Mouse (Mus musculus) cerebellum, adult 9-11 months (tissue): Measurements from ENCODE around the gene Efs.

Experiments used
- DNase-seq: peaks from one replicate; pipeline ENCODE4 v3.0.0; 2022

The Efs gene

DNA sequence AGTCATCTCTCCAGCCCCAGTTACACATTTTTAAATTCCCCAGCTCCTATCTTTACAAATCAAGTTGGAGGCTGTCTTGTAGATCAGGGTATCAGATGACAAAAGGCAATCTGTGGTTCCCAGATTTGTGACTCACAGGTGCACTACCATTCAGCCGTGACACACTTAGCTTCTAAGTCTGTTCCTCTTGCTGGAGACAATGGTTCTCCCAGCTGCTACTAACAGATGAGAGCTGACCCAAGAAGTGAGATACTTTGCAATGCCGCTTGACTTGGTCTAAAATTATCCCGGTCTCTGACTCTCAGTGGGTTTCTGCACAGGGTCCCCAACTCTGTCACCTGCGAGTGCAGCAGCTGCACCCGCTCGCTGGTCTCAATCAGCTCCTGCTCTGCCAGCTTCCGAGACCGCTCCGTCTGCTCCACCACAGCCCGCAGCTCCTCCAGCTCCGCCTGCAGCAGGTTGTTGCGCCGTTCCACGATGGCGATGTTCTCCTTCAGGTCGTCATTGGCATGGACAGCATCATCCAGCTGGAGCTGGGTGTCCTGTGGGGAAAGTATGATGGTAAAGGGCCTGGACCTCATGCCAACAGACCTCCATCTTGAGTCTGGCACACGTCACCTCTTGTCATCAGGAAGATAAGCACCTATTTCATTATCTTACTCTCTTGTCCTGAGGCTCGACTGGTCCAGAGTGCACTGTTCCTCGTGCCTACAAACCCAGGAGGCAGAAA lies 20.2 kb upstream of the Efs start:
- no peak for DNase-seq

DNA sequence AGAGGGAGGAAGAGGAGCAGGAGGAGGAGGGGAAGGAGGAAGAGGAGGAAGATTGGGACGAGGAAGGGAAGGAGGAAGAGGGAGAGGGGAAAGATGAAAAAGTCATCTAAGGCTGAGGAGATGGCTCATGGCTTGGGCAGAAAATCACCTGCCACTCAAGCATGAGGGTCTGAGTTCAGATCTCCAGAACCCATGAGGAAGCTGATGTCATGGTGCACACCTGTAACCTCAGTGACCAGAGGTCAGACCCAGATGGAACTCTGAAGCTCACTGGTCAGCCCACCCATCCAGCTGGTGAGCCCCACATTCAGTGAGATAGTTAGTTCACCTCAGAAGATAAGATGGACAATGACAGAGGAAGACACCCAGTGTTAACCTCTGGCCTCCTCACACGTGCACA lies 19.0 kb upstream of the Efs start:
- no peak for DNase-seq

DNA sequence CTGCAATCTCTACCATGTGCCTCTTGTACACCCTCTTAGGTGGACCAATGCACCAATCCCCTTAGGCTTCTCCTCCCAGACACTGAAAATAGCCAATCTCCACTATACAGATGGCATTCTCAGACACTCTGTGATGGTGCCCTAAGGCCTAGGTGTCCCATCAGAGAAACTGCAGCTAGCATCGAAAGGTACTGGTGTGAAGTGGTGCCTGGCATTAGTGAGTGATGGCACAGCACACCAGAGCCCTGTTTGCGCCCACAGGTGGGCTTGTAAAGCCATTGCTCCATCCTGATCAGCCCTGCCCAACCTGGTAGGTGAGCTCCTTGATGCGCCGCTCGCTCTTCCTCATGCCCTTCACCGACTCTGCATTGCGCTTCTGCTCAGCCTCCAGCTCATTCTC lies 18.0 kb upstream of the Efs start:
- DNase-seq = no peak

DNA sequence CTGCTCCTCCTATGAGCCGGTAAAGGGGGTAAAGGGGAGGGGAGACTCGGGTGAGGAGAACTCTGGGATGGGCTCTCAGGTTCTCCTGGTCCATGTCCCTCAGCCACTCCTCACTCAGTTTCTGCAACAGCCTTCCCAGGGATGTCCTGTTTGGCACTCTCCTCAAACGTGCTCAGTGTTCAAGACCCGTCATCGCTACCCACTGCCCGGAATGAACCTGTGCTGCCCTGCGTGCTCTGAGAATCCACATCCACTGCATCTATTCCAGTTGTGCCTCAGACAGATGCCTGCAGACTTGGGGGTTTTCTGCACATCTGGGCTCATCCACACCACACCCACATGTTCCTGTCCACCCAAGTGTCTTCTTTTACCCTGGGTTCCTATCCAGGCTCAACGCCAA lies 16.6 kb upstream of the Efs start:
- DNase-seq = no peak

DNA sequence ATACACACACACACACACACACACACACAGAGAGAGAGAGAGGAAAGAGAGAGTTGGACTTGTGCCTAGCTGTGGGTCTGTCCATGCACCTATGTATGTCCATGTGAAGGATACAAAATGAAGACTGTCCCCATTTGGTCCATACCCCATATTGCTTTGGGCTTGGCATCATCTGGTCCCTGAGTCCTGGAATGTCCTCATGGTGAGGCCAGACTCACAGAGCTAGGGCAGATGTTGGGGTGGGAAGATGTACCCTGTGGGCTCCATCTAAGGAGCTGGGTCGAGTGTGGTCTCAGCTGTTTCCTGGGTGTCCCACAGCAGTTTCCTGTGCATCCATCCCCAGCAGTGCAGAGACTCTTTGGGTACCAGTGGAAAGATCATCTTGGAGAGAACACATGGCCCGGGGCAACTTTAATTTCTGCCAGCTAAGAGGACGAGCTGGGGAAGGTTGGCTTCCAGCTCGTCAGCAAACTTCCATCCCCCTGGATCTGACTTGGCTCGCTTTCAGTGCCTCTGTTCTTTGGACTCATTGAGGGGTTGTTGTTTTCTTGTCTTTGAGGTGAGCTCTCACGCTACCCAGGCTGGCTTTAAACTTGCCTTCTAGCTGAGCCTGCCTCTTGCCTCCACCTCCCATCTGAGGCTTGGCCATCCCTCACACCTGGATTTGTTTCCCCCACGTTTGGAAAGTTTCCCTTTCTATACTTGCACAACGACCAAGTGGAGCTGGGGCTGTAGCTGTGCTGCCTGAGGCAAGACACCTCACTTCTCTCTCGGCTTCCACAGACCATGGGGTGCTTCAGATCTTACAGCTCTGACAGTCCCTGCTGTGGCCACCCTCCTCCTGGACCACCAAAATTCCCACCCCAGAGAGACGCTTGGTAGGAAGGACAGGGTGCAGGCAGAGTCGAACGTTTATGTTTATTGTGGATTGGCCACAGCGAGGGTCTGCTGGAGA lies 15.4 kb upstream of the Efs start:
- DNase-seq = no peak

DNA sequence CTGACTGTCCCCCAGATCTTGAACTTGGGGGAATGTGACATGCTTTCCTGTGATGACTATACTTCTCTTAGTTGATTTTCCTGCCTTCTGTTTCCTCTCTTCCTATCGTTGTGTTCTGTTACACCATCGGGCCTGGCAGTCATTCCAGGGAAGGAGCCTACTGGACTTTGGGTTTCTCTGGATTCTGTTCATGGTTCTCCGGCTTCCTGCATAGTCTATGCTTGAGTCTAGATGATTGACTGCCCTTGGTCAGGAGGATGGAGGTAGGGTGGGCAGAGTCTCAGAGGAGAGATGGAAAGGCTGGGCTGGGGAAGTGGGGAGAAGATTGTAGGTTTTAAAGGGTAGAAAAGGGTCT lies 14.2 kb upstream of the Efs start:
- no peak for DNase-seq

DNA sequence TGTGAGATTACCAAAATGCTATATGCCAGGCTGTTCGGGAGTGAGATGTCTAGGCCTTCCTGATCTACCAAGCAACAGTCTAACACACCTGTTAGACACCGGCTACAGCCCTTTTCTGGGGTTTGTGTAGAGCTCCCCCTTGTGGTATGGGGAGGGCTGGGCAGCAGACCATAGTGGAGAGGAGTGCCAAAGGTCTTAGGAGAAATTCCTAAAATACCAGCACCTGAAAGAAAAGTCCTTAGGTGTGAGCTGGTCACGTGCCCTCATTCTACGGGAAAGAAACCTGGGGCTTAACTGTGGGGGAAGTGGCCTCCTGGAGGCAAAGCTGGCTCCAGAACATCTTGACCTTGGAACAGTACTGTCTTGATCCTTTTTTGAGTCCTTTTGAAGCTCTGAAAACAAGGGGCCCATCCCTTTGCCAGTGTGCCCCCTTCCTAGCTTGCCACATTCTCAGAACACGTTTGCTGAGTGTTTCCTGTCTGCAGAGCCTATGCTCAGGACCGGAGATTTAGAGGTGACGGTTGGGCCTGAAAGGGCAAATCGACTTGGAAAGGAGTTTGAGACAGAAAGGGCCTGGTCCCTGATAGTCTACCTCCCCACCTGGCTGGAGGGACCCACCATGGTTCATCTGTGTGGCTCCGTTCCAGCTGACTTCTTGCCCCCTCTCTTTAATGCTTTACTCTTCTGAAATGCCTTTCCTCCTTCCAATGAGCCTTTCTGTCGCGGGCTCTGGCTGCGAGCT lies 13.7 kb upstream of the Efs start:
- peak; percentile 53 for DNase-seq

DNA sequence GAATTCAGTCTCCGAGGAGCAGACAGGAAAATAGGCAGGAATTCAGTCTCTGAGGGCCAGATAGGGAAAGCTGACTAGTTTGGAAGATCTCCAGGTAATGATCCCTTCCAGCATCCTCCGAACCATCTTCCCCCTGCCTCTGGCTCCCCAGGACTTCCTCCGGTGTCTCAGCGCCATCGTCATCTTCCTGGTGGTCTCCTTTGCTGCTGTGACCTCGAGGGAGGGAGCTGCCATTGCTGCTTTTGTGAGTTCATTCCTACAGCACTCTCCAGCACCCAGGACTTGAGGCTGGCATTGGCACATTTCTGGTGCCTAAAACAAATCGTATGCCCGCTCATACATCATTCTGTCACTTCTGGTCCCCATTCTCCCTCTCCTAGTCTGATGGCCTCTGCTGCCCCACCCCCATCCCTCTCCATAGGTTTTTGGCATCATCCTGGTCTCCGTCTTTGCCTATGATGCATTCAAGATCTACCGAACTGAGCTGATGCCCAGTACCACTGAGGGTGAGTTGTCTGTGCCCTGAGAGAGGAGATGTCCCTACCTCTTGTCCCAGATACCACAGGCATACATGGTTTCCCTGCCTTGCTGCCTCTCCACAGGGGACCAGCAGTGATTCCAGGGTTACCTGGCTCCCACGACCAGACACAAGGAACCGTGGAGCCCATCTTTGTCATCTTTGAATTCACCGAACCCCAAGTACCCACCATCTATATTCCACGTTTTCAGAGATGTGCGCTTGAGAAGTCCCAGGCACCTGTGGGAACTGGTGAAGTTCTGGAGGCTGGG lies 12.7 kb upstream of the Efs start:
- no peak for DNase-seq

DNA sequence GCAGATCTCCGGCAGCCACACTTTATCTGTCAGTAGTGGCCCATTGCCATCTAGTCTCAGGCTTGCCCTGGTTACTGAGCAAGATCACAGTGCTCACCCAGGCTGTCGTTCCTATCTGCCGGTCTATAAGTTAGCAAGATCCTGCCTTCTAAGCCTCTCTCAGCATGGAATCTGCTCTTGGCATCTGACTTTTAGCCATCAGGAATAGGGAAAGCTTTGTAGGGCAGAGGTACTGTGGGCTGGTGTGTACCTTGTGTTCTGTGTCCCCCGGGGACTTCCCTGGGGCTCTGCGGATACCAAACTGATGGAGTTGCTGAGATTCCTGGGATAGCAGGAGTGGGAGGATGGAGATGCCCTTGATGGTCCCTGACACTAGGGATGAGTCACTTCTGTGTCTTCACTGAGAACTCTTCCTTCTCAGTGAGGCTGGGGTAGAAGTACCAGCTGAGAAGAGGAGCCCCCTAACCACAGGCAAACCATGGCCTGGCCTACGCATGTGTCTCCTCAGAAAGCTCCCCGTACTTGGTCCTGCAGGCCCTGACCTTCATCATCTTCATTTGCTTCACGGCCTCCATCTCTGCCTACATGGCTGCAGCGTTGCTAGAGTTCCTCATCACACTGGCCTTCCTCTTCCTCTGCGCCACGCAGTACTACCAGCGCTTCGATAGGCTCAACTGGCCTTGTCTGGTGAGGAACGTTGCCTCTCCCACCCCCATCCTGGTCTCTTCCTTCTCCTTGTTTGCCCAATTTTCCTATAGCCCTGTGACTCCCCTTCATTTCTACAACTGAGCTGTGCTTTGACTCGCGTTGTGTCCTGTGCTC lies 11.6 kb upstream of the Efs start:
- no peak for DNase-seq

DNA sequence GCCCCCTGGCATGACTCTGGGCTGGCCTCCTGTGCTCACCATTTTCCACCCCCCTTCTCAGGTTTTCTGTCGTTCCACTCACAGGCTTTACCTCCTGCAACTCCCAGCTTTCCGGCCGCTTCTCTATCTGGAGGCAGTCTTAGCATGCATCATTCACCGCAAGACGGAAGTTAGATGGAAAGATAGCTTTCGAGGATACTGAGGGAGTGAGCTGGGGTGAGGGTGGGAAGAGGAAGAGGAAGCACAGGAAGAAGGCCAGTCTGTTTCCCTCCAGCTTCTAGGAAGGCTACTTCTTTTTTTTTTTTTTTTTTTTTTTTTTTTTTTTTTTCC lies 10.9 kb upstream of the Efs start:
- no peak for DNase-seq

DNA sequence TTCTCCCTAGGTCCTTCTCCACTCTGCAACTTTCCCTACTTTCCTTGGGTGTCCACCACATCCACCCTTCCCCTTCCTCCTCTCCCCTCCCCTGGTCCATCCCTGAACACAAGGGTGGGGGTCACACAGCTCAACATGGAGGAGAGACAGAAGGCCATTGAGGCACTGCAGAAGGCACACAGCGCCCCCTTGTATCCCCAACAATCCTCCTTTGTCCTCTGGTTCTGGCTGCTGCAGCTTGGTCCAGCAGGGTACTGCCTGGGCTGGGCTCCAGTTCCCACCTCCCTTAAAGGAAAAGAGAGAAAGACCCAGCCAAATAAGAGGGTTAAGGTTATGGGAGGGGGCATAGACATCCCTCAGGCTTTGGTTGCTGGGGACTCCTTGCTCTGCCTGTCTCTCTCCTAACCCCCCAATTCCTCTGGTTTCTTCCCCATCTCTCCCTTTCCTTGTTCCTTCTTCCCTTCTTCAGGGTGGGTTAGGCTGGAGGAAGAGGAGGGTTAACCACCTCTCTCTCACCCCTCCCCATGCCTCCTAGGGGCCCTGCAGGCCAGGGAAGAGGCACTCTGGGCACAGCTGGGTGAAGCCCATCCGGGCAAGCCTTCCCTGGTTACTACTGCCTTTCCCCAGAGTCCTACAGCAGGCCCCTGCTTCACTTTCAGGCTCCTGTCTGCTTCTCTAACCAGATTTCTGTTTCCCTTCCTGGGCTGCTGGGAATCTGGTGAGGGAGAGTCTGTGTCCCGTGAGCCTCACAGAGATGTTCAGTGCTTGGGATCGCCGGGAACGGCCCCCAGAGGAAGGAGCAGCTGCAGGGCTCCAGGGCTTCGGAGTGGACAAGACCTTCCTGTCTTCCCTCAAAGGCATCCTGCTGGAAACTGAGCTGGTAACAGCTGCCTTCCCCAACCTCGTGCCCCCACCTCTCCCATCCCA lies 10.2 kb upstream of the Efs start, which contains the start of gene Cmtm5:
Gene Cmtm5, plus strand, starts transcription at position 358 of the 927 bp plus-strand sequence.
- peak; percentile 71 for DNase-seq

DNA sequence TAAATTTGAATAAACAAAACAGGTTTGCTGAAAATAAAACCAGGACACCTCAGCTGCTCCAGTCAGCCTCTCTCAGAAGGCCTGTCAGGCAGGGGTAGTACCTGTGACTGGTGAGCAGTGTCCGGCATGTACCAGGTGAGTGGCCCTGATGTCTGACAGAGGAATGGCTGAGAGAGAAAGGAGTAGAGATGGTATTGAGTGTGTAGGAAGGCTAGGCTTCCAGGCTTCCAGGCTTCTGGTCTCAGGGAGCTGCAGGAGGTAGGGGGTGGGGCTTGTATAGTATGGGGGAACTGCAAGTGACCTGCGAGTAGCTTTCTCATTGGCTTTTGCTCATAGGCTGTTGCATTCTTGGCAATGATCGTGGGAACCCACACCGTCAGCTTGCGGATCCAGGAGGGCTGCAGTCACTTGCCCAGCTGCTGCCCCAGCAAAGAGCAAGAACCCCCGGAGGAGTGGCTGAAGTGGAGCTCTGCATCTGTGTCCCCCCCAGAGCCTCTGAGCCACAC lies 6.8 kb upstream of the Efs start, which contains the start of gene Il25:
Gene Il25, plus strand, starts transcription at position 51 of the 506 bp plus-strand sequence.
- no peak for DNase-seq

DNA sequence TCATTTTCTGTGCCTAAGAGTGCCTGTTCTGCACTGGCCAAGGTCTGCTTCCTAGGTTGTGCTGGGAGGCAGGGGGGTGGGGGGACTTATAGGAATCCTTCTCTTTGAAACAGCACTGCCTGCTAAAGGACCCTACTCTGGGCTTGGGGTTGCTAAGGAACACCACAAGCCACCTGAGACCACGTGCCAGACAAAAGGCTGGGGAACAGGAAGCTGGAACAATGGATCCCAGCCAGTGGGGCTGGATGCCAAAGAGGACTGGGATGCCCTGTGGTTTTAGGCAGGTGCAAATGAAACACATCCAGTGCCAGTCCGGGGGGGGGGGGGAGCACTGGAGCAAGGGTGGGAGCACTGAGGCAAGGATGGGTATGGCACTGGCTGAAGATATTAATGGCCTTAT lies 4.5 kb upstream of the Efs start:
- no peak for DNase-seq

DNA sequence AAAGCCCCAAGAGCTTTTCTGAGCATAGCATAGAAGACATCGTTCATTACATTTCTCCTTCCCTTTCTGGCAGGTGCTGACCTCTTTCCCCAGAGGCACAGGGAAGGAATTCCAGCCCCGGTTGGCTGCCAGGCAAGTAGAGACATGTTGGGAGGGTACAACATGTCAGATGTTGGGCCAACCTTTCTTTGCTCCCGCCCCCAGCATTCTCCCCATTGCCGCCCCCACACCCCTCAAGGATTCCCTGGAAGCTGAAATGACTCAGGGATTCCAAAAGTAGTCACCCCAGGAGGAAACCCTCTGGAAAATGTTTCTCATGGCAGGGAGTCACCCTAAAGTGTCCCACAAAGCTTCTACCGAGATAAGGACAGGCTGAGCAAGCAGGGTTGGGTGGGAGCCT lies 3.9 kb upstream of the Efs start:
- DNase-seq = no peak

DNA sequence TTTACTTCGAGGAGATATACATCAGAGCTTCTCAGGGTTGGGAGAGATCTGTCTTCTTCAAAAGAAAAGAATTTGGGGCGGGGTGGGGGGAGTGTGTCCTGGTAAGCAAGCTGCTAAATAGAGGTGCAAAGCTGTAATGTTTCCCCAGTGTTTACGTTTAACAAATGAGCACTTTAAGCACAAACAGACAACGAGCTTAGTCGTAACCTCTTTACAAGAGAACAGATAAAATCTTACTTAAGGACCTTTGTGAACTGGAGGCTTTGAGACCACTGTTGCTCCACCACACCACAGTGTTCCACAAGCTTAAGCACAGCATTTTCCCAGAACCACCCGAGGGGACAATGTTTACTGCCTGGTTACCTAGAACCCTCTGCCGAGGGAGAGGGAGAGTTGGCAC lies 1.4 kb upstream of the Efs start:
- DNase-seq = no peak

DNA sequence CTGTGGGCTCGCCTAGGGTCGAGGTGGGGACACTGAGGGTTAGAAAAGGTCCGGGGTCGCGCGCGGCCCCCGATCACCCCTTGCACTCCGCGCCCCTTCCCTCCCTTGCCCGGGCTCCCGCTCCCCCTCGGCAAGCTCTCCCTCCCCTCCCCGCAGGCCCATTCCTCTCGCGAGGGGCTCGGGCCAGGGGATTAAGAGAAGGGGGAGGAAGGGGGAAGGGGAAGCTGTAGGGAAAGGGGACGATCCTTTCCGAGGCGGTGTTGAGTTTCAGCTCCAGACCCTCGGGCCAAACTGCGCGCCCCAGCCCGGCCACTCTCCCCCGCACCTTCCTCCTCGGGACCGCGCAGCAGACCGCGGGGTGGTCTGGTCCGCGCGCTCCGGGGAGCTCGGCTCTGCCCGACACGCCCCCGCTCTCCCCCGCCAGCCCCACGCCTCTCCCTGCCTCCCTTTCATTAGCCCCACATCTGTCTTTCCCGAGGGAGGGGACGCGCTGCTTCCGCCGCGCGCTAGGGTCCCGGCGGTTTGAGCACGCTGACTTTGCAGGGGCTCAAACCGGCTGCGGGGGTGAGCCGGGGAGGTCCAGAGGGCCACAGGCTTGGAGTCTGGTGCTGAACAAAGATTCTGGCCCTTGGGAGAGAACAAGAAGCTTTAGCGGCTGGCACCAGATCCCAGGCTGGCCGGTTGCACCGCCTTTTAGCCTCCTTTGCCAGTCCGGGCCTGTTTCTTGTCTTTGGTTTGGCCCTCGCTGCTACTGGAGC lies 654 bp upstream of the Efs start:
- DNase-seq = no peak

DNA sequence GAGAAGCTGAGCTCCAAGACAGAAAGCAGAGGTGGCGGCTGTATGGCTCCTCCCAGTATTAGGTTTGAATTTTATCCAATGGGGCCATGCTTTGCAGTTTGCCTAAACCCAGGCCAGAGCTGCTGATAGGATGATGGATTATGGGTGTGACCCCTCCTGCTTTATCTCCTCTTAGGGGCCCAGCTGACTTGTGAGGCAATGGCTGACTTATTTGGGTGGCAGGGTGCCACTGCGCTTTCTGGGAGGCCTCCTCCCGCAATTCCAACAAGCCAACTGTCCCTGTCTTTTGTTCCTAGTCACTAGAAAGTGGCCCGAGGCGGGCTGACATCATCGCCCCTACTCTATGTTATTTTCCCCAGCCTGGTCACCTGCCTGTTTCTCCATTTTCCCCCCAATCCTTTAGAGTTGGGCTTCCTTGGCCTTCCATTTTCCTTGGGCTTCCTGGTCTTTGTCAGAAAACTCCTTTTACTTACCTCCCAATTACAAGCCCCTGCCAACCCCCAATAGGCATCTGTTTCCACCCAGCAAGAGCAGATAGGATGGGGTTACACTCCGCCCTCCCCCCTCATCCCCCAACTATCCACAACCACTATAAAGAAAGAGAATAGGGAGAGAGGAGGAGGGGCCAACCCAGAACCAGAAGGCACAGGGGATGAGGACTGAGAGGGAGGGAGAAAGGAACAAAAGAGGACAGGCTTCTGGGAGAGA lies 1.1 kb downstream of the Efs start:
- no peak for DNase-seq

DNA sequence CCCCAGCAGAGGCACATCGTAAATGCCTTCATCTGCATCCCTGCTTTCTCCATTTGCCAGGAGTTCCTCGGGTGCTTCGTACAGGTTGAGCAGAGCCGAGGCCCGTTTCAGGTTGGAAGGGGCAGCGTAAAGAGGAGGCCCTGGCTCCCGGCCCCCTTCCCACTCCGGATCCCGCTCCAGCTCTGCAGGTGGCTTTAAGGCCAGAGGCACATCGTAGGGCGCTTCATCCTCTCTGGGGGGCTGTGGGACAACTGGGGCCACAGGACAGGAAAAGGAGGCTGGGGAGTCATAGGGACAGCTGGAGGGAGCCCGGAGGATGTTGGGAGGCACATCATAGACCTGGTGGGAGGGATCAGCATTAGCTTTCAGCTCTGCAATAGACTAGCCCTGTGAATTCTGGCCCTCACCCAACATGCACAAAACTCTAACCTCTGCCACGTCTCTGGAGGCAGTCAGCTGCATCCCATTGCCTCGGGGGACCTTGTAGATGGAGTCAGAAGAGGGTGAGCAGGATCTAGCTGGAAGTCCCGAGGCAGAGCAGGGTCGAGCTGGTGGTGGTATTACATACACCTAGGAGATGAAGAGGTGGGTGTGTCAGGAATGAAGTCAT lies 5.7 kb downstream of the Efs start:
- no peak for DNase-seq

DNA sequence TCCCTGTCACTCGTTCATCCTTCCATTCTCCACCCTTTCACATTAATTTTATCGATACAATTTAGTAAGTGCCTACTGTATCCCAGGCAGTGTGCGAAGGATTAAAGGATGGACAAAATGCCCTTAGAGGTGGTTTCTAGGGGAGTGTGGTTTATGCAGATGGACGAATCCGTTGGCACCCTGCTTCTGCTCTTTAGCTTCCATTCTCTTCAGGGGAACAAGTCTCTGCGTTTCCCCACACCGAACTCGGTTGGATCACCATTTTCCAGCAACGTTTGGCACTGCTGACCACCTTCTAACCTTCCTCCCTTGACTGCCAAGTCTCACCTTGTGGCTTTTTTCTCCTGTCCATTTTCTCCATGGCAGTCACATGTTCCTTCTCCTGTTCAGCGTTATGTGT lies 12.6 kb downstream of the Efs start:
- DNase-seq = peak; percentile 48
